Mouse (Mus musculus): ENCODE results near the gene Olfr270. TPM values are rescaled to one million over a fixed set of nuclear protein-coding genes. Genes with fewer than 3 reads are reported as not detected.

Gene Olfr270
- not detected for polyA plus RNA-seq (2014; fragmentation: Illumina TruSeq; extraction: RNeasy Lipid Tissue Mini Kit (QIAGEN cat#74804); ENCODE audit: insufficient read depth, low read depth, low replicate concordance)

GRCm38 (mm10) chr4:52964247-52964646, at the start of gene Olfr270:
Gene Olfr270, plus strand, starts transcription at chr4:52964547.

GRCm38 (mm10) chr4:52919078-52919477, 45.3 kb upstream of the Olfr270 start, which contains the start of gene Olfr272:
Gene Olfr272, minus strand, starts transcription at chr4:52919178.

GRCm38 (mm10) chr4:52989248-52989647, 24.9 kb downstream of the Olfr270 start, which contains the start of gene Nipsnap3a:
Gene Nipsnap3a, plus strand, starts transcription at chr4:52989272.

GRCm38 (mm10) chr4:53011732-53012361, 47.5 kb downstream of the Olfr270 start, which contains the start of gene Nipsnap3b:
Gene Nipsnap3b, plus strand, starts transcription at chr4:53011880.

Other genes with a start within 250 kb of the Olfr270 start
- gene Olfr275, start 149.9 kb upstream of the Olfr270 start, polyA plus RNA-seq (2014; fragmentation: Illumina TruSeq; extraction: RNeasy Lipid Tissue Mini Kit (QIAGEN cat#74804); ENCODE audit: insufficient read depth, low read depth, low replicate concordance) = not detected
- not detected for gene Olfr273, start 105.3 kb upstream of the Olfr270 start, polyA plus RNA-seq (2014; fragmentation: Illumina TruSeq; extraction: RNeasy Lipid Tissue Mini Kit (QIAGEN cat#74804); ENCODE audit: insufficient read depth, low read depth, low replicate concordance)
- not detected for gene Olfr272, start 45.4 kb upstream of the Olfr270 start, polyA plus RNA-seq (2014; fragmentation: Illumina TruSeq; extraction: RNeasy Lipid Tissue Mini Kit (QIAGEN cat#74804); ENCODE audit: insufficient read depth, low read depth, low replicate concordance)
- not detected for gene Nipsnap3a, start 24.7 kb downstream of the Olfr270 start, polyA plus RNA-seq (2014; fragmentation: Illumina TruSeq; extraction: RNeasy Lipid Tissue Mini Kit (QIAGEN cat#74804); ENCODE audit: insufficient read depth, low read depth, low replicate concordance)
- gene Nipsnap3b, start 47.3 kb downstream of the Olfr270 start, polyA plus RNA-seq (2014; fragmentation: Illumina TruSeq; extraction: RNeasy Lipid Tissue Mini Kit (QIAGEN cat#74804); ENCODE audit: insufficient read depth, low read depth, low replicate concordance) = 23.2 TPM
- 6.9 TPM for gene Abca1, start 195.3 kb downstream of the Olfr270 start, polyA plus RNA-seq (2014; fragmentation: Illumina TruSeq; extraction: RNeasy Lipid Tissue Mini Kit (QIAGEN cat#74804); ENCODE audit: insufficient read depth, low read depth, low replicate concordance)